Mouse (Mus musculus) layer of hippocampus, postnatal 10 days (tissue): Measurements from ENCODE around the gene Spcs2. TPM values are rescaled to one million over a fixed set of nuclear protein-coding genes. Genes with fewer than 3 reads are reported as not detected.

Experiments
- DNase-seq, 2 experiments: peaks; one replicate each; pipeline ENCODE4 v3.0.0; 2021; ENCODE audit warnings: low spot score in 2 of 2
- long read RNA-seq: library from polyadenylated mRNA; stranded (forward); transcript quantifications from one replicate; pipeline ENCODE4 v2.0.0, GENCODE M21; 2023
- total RNA-seq, 2 experiments: library from RNA; stranded (reverse); gene quantifications; 2 replicates each; pipeline ENCODE4 v1.2.3; 2021

Gene Spcs2
- total RNA-seq, result 10 to 100 TPM; 90.0 to 96.3 TPM
- long read RNA-seq, transcript Spcs2-201 (5 exons, 2,909 nt), result major isoform, 227 of 235 reads
- long read RNA-seq, partial matches to known transcripts, result 5 of 235 reads
- long read RNA-seq, other reads (novel, unspliced or antisense), result 0 of 235 reads

- no peak for DNase-seq
These were observed at the start of gene Spcs2 for GRCm38 (mm10) chr7:99863362-99863761. TSS of gene Spcs2 (minus strand) at chr7:99863462.

- DNase-seq, result no peak
These were observed 47.8 kb upstream of the Spcs2 start for GRCm38 (mm10) chr7:99911038-99911437.

- no peak for DNase-seq
These were observed 44.2 kb upstream of the Spcs2 start for GRCm38 (mm10) chr7:99907463-99907862.

GRCm38 (mm10) chr7:99906346-99906745 lies 43.1 kb upstream of the Spcs2 start:
- no peak for DNase-seq

GRCm38 (mm10) chr7:99904421-99905005 lies 41.3 kb upstream of the Spcs2 start:
- no peak for DNase-seq

- DNase-seq, result no peak
These were observed 39.8 kb upstream of the Spcs2 start for GRCm38 (mm10) chr7:99902918-99903665.

GRCm38 (mm10) chr7:99902208-99902607 lies 38.9 kb upstream of the Spcs2 start:
- no peak for DNase-seq

- DNase-seq, result no peak
These were observed 33.6 kb upstream of the Spcs2 start for GRCm38 (mm10) chr7:99896905-99897304.

GRCm38 (mm10) chr7:99894478-99894877 lies 31.2 kb upstream of the Spcs2 start:
- no peak for DNase-seq

- no peak for DNase-seq
These were observed 30.7 kb upstream of the Spcs2 start for GRCm38 (mm10) chr7:99893967-99894366.

- DNase-seq, result no peak
These were observed 29.1 kb upstream of the Spcs2 start for GRCm38 (mm10) chr7:99892351-99892750.

GRCm38 (mm10) chr7:99891471-99891870 lies 28.2 kb upstream of the Spcs2 start:
- no peak for DNase-seq

GRCm38 (mm10) chr7:99890168-99890755 lies 27.0 kb upstream of the Spcs2 start:
- no peak for DNase-seq

GRCm38 (mm10) chr7:99889175-99889880 lies 26.1 kb upstream of the Spcs2 start:
- no peak for DNase-seq

GRCm38 (mm10) chr7:99887743-99888142 lies 24.5 kb upstream of the Spcs2 start:
- no peak for DNase-seq

GRCm38 (mm10) chr7:99887230-99887735 lies 24.0 kb upstream of the Spcs2 start:
- DNase-seq, result no peak

GRCm38 (mm10) chr7:99878254-99878653 lies 15.0 kb upstream of the Spcs2 start:
- DNase-seq, result no peak

- DNase-seq, result peak; percentile 92 to 94
These were observed 13.1 kb upstream of the Spcs2 start for GRCm38 (mm10) chr7:99876345-99876744.

- no peak for DNase-seq
These were observed 12.6 kb upstream of the Spcs2 start for GRCm38 (mm10) chr7:99875891-99876290.

GRCm38 (mm10) chr7:99873965-99874364 lies 10.7 kb upstream of the Spcs2 start:
- DNase-seq, result no peak

- no peak for DNase-seq
These were observed 6.0 kb upstream of the Spcs2 start for GRCm38 (mm10) chr7:99869296-99869695.
